Mouse (Mus musculus) stomach, embryonic 16.5 days (tissue): ENCODE measurements at regions not wholly inside any gene's neighbourhood (a gene's known extent, or its start where the extent isn't known, plus 50 kb on each side); places are given as distances from the start of the nearest gene placed in this dataset.
A peak's percentile ranks its signal among the peaks of the same experiment; 100 is the strongest.

Experiments
- ATAC-seq: fragments of 200-750 bp; cut with Nextera tagmentation; 2 replicates; pipeline ENCODE4 v1.8.0; 2017; ENCODE audit warnings: moderate number of reproducible peaks, moderate TSS enrichment; ENCODE audit not compliant: insufficient read depth, low FRiP score
- H3K27ac ChIP-seq: fragments of 300-500 bp; sonication (generic); 2 replicates; pipeline ENCODE4 v1.5.1; 2014; ENCODE audit warnings: low read length
- H3K27me3 ChIP-seq: fragments of 300-500 bp; sonication (generic); 2 replicates; pipeline ENCODE4 v1.6.1; 2014; ENCODE audit warnings: low read length, control low read depth, mixed read lengths; ENCODE audit not compliant: control insufficient read depth, insufficient read depth
- H3K36me3 ChIP-seq: fragments of 300-500 bp; sonication (generic); 2 replicates; pipeline ENCODE4 v1.6.1; 2014; ENCODE audit warnings: low read length; ENCODE audit not compliant: control insufficient read depth, insufficient read depth
- H3K4me1 ChIP-seq: fragments of 300-500 bp; sonication (generic); 2 replicates; pipeline ENCODE4 v1.6.1; 2014; ENCODE audit warnings: low read length, control low read depth, mixed read lengths; ENCODE audit not compliant: control insufficient read depth, insufficient read depth
- H3K4me2 ChIP-seq: fragments of 300-500 bp; sonication (generic); 2 replicates; pipeline ENCODE4 v1.6.1; 2014; ENCODE audit warnings: low read depth, low read length, mixed read lengths
- H3K4me3 ChIP-seq: fragments of 300-500 bp; sonication (generic); replicated peaks from 2 replicates; pipeline ENCODE4 v1.5.1; 2014; ENCODE audit warnings: mild to moderate bottlenecking, low read length
- H3K9ac ChIP-seq: fragments of 300-500 bp; sonication (generic); 2 replicates; pipeline ENCODE4 v1.6.1; 2014; ENCODE audit warnings: low read length
- H3K9me3 ChIP-seq: fragments of 300-500 bp; sonication (generic); replicated peaks from 2 replicates; pipeline ENCODE4 v1.6.1; 2016; ENCODE audit warnings: low read length, control low read depth; ENCODE audit not compliant: control insufficient read depth
- WGBS: fragments of 180-500 bp; shearing (Covaris S2); extraction: QIAGEN DNeasy Blood & Tissue Kit; methylation state at CpG from one replicate; pipeline ENCODE4 v1.1.7; 2014; 5-methylcytosine and 5-hydroxymethylcytosine counted together

DNA sequence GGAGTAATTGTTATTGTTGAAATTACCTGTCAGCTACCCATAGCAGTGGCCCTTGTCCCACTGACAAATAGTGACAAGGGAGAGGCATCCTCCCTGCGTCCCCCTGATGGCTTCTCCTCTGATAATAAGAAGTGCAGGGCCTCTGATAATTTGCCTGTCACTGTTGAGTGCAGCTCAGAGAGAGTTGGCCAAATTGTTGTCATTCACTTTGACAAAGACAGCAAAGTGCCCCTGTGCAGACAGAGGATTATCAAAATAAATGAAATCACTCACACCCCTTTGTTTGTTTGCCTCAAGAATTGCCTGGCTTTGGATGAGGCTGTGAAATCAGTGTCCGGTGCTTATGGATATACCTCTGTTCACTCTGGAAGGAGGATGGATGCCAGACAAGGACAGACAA lies 266.3 kb downstream of the Meis1 start:
- 50% methylated on average over 2 of the region's 2 CpGs for WGBS
- no peak overlapping the region for H3K4me3 ChIP-seq
- peak overlapping the region; percentile 4; the same call in 1 of the 2 replicates for H3K9ac ChIP-seq
- H3K27me3 ChIP-seq: no peaks in the 10 kb centered on the region
- peak overlapping the region; percentile 16; the same call in 1 of the 2 replicates for H3K4me2 ChIP-seq
- no peaks in the 10 kb centered on the region for H3K36me3 ChIP-seq
- peak overlapping the region; percentile 81 for H3K27ac ChIP-seq
- H3K4me1 ChIP-seq: peaks cover 31% of the 10 kb centered on the region
- no peaks in the 10 kb centered on the region for H3K9me3 ChIP-seq
- ATAC-seq: no peak

DNA sequence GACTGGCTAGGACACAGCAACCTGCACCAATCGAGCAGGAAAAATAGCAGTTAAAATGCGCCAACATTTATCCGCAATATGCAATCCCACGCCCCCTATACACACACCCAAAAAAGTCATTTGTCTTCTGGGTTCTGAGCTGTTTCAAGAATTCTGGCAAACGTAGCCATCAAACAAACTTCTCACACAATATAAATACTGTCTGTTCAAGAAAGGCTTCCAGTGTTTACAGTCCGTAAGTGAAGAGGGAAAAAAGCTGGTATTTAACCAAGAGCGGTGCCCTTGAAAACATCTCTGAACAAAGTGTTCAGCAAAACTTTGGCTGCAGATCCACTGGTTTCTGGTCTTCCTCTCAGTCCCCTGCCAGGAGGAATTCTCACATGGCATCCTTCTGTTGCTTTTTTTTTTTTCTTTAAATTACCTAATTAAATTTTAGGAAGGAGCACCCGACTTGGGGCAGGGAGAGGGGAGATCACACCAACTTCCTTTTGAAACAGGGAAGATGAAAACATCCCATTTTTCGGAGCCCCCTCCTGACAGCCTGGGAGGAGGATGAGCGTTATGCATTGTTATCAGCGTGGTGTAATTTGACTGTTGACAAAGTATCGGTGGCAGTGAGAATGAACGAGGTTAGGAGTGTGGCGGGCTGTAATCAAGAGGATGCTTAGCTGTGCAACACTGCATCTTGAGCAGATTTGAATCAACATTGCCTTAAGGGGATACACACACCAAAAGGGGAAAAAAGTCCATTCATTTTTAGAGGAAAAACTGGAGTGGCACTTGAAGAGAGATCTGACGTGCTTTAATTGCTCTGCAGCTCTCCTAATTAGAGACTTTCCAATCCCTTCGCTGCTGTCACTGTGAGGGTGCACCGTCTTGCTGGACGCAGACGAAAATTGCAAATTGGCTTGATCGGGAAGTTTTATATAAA lies 267.6 kb downstream of the Meis1 start:
- Histone ChIP-seq H3K9ac (peak overlapping the region; percentile 65), H3K4me3 (peak overlapping the region; percentile 29), H3K27ac (peak overlapping the region; percentile 96), H3K36me3 (no peaks in the 10 kb centered on the region), H3K4me2 (peak overlapping the region; percentile 59), H3K4me1 (peaks cover 40% of the 10 kb centered on the region), H3K27me3 (no peaks in the 10 kb centered on the region), H3K9me3 (no peaks in the 10 kb centered on the region)
- 15% methylated on average over 20 of the region's 20 CpGs for WGBS
- ATAC-seq: peak; percentile 25; the same call in 1 of the 2 replicates

DNA sequence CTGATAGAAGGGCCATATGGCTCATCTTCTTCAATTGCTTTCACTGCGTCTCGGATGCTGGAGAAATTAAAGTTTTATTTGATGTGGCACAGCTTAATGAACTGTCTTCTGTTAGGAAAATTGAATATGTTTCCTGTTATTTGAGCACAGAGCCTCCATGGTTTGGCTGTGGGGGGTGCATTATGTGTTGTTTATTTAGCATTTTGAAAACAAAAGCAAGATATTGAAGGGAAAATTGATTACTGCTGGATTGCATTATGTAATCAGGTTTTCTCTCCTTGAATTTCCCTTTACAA lies 268.8 kb downstream of the Meis1 start:
- Histone ChIP-seq H3K4me3 (no peak overlapping the region; the same call in 1 of the 2 replicates), H3K36me3 (no peaks in the 10 kb centered on the region), H3K9ac (0 out of 2 replicates have a peak overlapping the region, but pooled peaks have one; percentile 43), H3K27ac (peak overlapping the region; percentile 96), H3K27me3 (no peaks in the 10 kb centered on the region), H3K9me3 (no peaks in the 10 kb centered on the region), H3K4me1 (peaks cover 45% of the 10 kb centered on the region), H3K4me2 (peak overlapping the region; percentile 59)
- 36% methylated on average over 2 of the region's 2 CpGs for WGBS
- no peak for ATAC-seq

- no peaks in the 10 kb centered on the region for H3K9me3 ChIP-seq
- H3K36me3 ChIP-seq: no peaks in the 10 kb centered on the region
- H3K27me3 ChIP-seq: no peaks in the 10 kb centered on the region
- WGBS: 22% methylated on average over 9 of the region's 9 CpGs
- no peak overlapping the region for H3K4me3 ChIP-seq
- ATAC-seq: no peak
- H3K27ac ChIP-seq: peak overlapping the region; percentile 96
- peak overlapping the region; percentile 59 for H3K4me2 ChIP-seq
- peaks cover 45% of the 10 kb centered on the region for H3K4me1 ChIP-seq
- peak overlapping the region; percentile 60 for H3K9ac ChIP-seq
These were observed 269.3 kb downstream of the Meis1 start for GRCm38 (mm10) chr11:18749265-18750079.

GRCm38 (mm10) chr11:18747871-18748461 lies 270.8 kb downstream of the Meis1 start:
- H3K9me3 ChIP-seq: no peaks in the 10 kb centered on the region
- no peaks in the 10 kb centered on the region for H3K27me3 ChIP-seq
- WGBS: 18% methylated on average over 7 of the region's 7 CpGs
- peak overlapping the region; percentile 52 for H3K9ac ChIP-seq
- ATAC-seq: no peak
- no peaks in the 10 kb centered on the region for H3K36me3 ChIP-seq
- H3K27ac ChIP-seq: peak overlapping the region; percentile 90
- H3K4me1 ChIP-seq: peaks cover 41% of the 10 kb centered on the region
- H3K4me2 ChIP-seq: peak overlapping the region; percentile 31
- H3K4me3 ChIP-seq: no peak overlapping the region; the same call in 1 of the 2 replicates

DNA sequence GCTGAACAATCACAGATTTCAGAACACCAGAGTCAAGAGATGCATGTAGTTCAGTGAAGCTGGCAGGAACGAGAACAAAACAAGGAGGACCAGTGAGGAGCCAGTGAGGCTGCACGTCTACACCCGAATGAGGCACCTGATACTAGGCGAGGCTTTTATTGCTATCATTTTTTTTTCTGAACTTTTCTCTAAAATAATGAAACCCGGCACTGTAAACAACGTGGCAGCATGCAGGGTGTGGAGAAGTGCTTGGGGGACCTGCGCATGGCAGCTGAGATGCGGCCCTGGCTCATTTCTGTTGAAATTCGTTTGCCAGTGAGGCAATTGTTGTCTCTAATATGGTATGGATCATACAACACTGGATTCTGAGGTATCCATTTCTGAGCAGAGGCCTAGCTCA lies 271.4 kb downstream of the Meis1 start:
- H3K36me3 ChIP-seq: no peaks in the 10 kb centered on the region
- peak overlapping the region; percentile 56 for H3K9ac ChIP-seq
- no peak for ATAC-seq
- H3K27ac ChIP-seq: peak overlapping the region; percentile 90
- H3K4me2 ChIP-seq: peak overlapping the region; percentile 16; the same call in 1 of the 2 replicates
- no peak overlapping the region for H3K4me3 ChIP-seq
- H3K27me3 ChIP-seq: no peaks in the 10 kb centered on the region
- no peaks in the 10 kb centered on the region for H3K9me3 ChIP-seq
- whole genome bisulfite sequencing: 26% methylated on average over 9 of the region's 9 CpGs
- H3K4me1 ChIP-seq: peaks cover 41% of the 10 kb centered on the region

DNA sequence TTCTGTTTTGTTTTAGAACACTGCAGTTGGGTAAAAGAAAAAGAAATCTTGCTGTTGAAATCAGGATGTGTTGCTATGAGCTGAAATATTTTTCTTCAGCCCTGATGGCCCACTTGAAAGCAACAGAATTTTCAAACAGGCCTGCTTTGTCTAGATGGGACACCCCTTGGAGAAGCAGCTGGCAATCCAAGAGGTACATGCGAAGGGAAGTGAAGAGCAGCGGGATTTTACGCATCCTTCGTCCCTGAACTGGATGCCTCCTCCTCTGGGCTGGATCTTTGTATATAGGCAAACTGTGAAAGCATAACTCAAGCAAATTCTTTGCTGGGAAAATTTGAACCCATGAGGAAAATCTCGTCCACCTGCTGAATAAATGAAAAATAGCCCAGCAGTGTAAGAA lies 272.3 kb downstream of the Meis1 start:
- H3K36me3 ChIP-seq: no peaks in the 10 kb centered on the region
- peak overlapping the region; percentile 90 for H3K27ac ChIP-seq
- H3K4me1 ChIP-seq: peaks cover 40% of the 10 kb centered on the region
- H3K4me3 ChIP-seq: no peak overlapping the region
- H3K9ac ChIP-seq: peak overlapping the region; percentile 56
- H3K27me3 ChIP-seq: no peaks in the 10 kb centered on the region
- ATAC-seq: no peak
- H3K4me2 ChIP-seq: 0 out of 2 replicates have a peak overlapping the region, but pooled peaks have one; percentile 29
- H3K9me3 ChIP-seq: no peaks in the 10 kb centered on the region
- WGBS: 46% methylated on average over 5 of the region's 5 CpGs

- H3K4me2 ChIP-seq: peak overlapping the region; percentile 29; the same call in 1 of the 2 replicates
- 9% methylated on average over 10 of the region's 10 CpGs for WGBS
- H3K4me1 ChIP-seq: peaks cover 37% of the 10 kb centered on the region
- H3K27me3 ChIP-seq: no peaks in the 10 kb centered on the region
- H3K4me3 ChIP-seq: no peak overlapping the region
- H3K36me3 ChIP-seq: no peaks in the 10 kb centered on the region
- H3K9me3 ChIP-seq: no peaks in the 10 kb centered on the region
- H3K27ac ChIP-seq: peak overlapping the region; percentile 90
- H3K9ac ChIP-seq: peak overlapping the region; percentile 33; the same call in 1 of the 2 replicates
- peak; percentile 86 for ATAC-seq
These were observed 272.9 kb downstream of the Meis1 start for GRCm38 (mm10) chr11:18745840-18746239.
